Comparison of ENCODE assay signal across 23 mouse cellular contexts in the genomic region with DNA sequence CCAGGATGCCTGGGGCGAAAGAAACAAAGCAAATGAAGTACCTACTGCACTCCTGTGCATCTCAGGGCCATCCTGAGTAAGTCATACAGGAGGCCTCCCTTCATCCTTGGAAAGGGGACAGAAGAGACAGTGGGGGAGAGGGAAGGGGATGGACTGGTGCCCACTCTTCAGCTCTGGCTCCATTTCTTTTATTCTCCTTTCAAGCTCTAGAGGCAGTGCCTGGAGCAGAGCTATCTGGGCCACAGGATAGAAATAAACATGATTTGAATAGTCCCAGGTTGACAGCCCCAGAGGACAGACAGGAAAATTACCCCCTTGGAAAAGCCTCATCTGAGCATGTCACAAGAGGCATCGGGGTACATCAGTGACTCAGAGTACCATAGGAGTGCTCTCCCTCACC.
DNase-seq lines count a peak whose midpoint lies in the region; ATAC-seq lines count a peak whose summit lies in the region.
"Had no signal": no experiment of that assay in that cellular context is flagged by ENCODE, and none has a peak within 500 bp of the region (broad histone marks: within the 10 kb centered on the region; RNA-seq: fewer than 3 reads in every experiment).

No protein-coding gene starts in this region.

- no peak for DNase-seq in forebrain, embryonic 11.5 days (ENCODE audit: low spot score)
- DNase-seq in left cerebral cortex, postnatal 4 days, result peak; percentile 22
- DNase-seq in left cerebral cortex, adult 9 months (ENCODE audit: low spot score in 2 of 2), result no peak
- DNase-seq in forebrain, embryonic 14.5 days (ENCODE audit: low spot score), result no peak
- no peak for DNase-seq in urinary bladder, postnatal 25 days (ENCODE audit: low spot score)
- DNase-seq in T-cell, adult 2 months (ENCODE audit: low spot score), result no peak
- DNase-seq: adrenal gland, adult 2 months; adrenal gland, postnatal 25 days; cerebellum, adult 11 months; cerebellum, adult 9-10 months; embryo, embryonic 11 days; gastrocnemius, postnatal 10 days; heart, postnatal 36 days; kidney, adult 8-10 months had no signal

- H3K4me1 ChIP-seq in forebrain, embryonic 12.5 days, result peaks cover 17% of the 10 kb centered on the region; the same call in 1 of the 2 replicates
- H3K4me1 ChIP-seq in forebrain, embryonic 11.5 days (replicated peaks; ENCODE audit: control insufficient read depth, insufficient read depth, low read length), result peaks cover 3% of the 10 kb centered on the region; the same call in 1 of the 2 replicates
- peaks cover 13% of the 10 kb centered on the region; the same call in 1 of the 2 replicates for H3K4me1 ChIP-seq in forebrain, embryonic 14.5 days (ENCODE audit: control insufficient read depth, insufficient read depth, low read length)
- H3K4me1 ChIP-seq: hindbrain, embryonic 12.5 days had no signal

- H3K27me3 ChIP-seq in forebrain, embryonic 12.5 days, result 0 out of 2 replicates have a peak, but pooled peaks cover 9% of the 10 kb centered on the region
- H3K27me3 ChIP-seq in forebrain, embryonic 11.5 days (ENCODE audit: control insufficient read depth, insufficient read depth, low read length), result no peaks in the 10 kb centered on the region
- H3K27me3 ChIP-seq in forebrain, embryonic 14.5 days (replicated peaks; ENCODE audit: control insufficient read depth, insufficient read depth, low read length), result no peaks in the 10 kb centered on the region
- H3K27me3 ChIP-seq: embryonic facial prominence, embryonic 15.5 days; hindbrain, embryonic 12.5 days had no signal

- no peak overlapping the region for H3K4me2 ChIP-seq in forebrain, embryonic 12.5 days
- H3K4me2 ChIP-seq in forebrain, embryonic 11.5 days (ENCODE audit: low read depth, low read length, severe bottlenecking), result no peak overlapping the region
- no peak overlapping the region for H3K4me2 ChIP-seq in forebrain, embryonic 14.5 days (ENCODE audit: low read length)
- H3K4me2 ChIP-seq: embryonic facial prominence, embryonic 15.5 days; heart, embryonic 13.5 days; hindbrain, embryonic 12.5 days had no signal

- H3K27ac ChIP-seq in forebrain, embryonic 12.5 days, result no peak overlapping the region
- H3K27ac ChIP-seq in forebrain, embryonic 11.5 days (ENCODE audit: low read depth, low read length), result no peak overlapping the region
- no peak overlapping the region for H3K27ac ChIP-seq in forebrain, embryonic 14.5 days (ENCODE audit: low read depth, low read length)
- H3K27ac ChIP-seq: embryonic facial prominence, embryonic 15.5 days; heart, embryonic 13.5 days; hindbrain, embryonic 12.5 days had no signal

- no peaks in the 10 kb centered on the region for H3K36me3 ChIP-seq in forebrain, embryonic 12.5 days (replicated peaks)
- no peaks in the 10 kb centered on the region for H3K36me3 ChIP-seq in forebrain, embryonic 11.5 days (ENCODE audit: control insufficient read depth, insufficient read depth, low read length)
- no peaks in the 10 kb centered on the region for H3K36me3 ChIP-seq in forebrain, embryonic 14.5 days (ENCODE audit: control insufficient read depth, insufficient read depth, low read length)
- H3K36me3 ChIP-seq: embryonic facial prominence, embryonic 15.5 days; heart, embryonic 13.5 days; hindbrain, embryonic 12.5 days had no signal

- H3K9ac ChIP-seq in forebrain, embryonic 12.5 days, result no peak overlapping the region
- no peak overlapping the region for H3K9ac ChIP-seq in forebrain, embryonic 11.5 days (ENCODE audit: low read length)
- no peak overlapping the region for H3K9ac ChIP-seq in forebrain, embryonic 14.5 days (ENCODE audit: low read length)
- H3K9ac ChIP-seq: embryonic facial prominence, embryonic 15.5 days; heart, embryonic 13.5 days; hindbrain, embryonic 12.5 days had no signal

- H3K9me3 ChIP-seq in forebrain, embryonic 12.5 days, result no peaks in the 10 kb centered on the region
- H3K9me3 ChIP-seq in forebrain, embryonic 11.5 days (ENCODE audit: control insufficient read depth, low read length), result no peaks in the 10 kb centered on the region
- H3K9me3 ChIP-seq in forebrain, embryonic 14.5 days (replicated peaks; ENCODE audit: control insufficient read depth, low read length), result no peaks in the 10 kb centered on the region
- H3K9me3 ChIP-seq: embryonic facial prominence, embryonic 15.5 days; heart, embryonic 13.5 days; hindbrain, embryonic 12.5 days had no signal

- no peak overlapping the region for H3K4me3 ChIP-seq in forebrain, embryonic 12.5 days (replicated peaks)
- no peak overlapping the region for H3K4me3 ChIP-seq in forebrain, embryonic 11.5 days (ENCODE audit: low read depth, low read length)
- no peak overlapping the region for H3K4me3 ChIP-seq in forebrain, embryonic 14.5 days (ENCODE audit: low read depth, low read length)
- H3K4me3 ChIP-seq: embryonic facial prominence, embryonic 15.5 days; erythroblast, embryonic 14.5 days; heart, embryonic 13.5 days; hindbrain, embryonic 12.5 days had no signal

- 0 out of 2 replicates have a peak, but pooled peaks have one; percentile 20 for ATAC-seq in forebrain, embryonic 12.5 days (ENCODE audit: low FRiP score)
- no peak for ATAC-seq in forebrain, embryonic 11.5 days (replicated peaks; ENCODE audit: low FRiP score)
- ATAC-seq in forebrain, embryonic 14.5 days, result 0 out of 2 replicates have a peak, but pooled peaks have one; percentile 18
- ATAC-seq: hindbrain, embryonic 16.5 days; inflammation-experienced regulatory T-cells, adult 6 months; intestine, postnatal 0 days; Patski had no signal

- WGBS in forebrain, embryonic 12.5 days, result 81% methylated on average over 2 of the region's 2 CpGs
- 82% methylated on average over 2 of the region's 2 CpGs for WGBS in forebrain, embryonic 11.5 days
- 87% methylated on average over 2 of the region's 2 CpGs for WGBS in forebrain, embryonic 14.5 days

- intact Hi-C loops in left cerebral cortex, postnatal 4 days (cut with DNase I), result no loop called here
